Mouse (Mus musculus): ENCODE measurements at regions not wholly inside any gene's neighbourhood (a gene's known extent, or its start where the extent isn't known, plus 50 kb on each side); places are given as distances from the start of the nearest gene placed in this dataset.

DNA sequence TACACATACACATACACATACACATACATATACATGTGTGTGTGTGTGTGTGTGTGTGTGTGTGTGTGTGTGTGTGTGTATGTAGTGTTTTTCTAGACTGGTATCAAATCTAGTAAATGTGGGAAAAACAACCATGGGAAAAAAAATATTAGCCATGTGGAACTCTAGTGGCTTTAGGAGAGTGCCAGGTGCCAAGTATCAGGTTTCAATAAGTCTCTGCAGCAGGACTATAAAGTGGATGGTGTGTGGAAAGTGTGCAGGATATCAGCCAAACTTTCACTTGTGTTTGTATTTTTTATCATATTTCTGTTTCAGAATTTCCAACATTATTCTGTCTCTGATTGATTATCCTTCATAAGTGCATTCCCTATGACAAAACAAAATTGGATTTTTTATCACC lies 653.3 kb upstream of the Fam98a start:
- DNase-seq (ENCODE audit: low spot score in 2 of 2) = no peak

DNA sequence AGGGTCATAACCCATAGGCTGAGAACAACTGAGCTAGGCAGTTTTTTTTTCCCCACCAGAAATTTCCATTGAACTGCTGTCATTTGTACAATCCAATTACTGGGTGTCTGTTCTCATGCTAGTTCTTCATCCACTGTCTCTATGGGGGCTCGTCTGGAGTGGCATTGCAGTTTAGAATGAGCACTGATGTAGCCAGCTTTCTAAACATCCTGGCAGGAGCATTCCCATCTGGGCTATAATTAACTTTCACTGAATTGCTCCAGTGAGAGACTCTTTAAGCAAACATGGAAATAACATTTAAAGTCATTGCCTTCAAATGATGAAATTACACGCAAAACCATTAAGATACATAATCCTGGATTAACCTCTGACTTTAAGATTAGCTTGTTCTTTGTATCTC lies 633.1 kb upstream of the Fam98a start:
- no peak for DNase-seq (ENCODE audit: low spot score in 2 of 2)

DNA sequence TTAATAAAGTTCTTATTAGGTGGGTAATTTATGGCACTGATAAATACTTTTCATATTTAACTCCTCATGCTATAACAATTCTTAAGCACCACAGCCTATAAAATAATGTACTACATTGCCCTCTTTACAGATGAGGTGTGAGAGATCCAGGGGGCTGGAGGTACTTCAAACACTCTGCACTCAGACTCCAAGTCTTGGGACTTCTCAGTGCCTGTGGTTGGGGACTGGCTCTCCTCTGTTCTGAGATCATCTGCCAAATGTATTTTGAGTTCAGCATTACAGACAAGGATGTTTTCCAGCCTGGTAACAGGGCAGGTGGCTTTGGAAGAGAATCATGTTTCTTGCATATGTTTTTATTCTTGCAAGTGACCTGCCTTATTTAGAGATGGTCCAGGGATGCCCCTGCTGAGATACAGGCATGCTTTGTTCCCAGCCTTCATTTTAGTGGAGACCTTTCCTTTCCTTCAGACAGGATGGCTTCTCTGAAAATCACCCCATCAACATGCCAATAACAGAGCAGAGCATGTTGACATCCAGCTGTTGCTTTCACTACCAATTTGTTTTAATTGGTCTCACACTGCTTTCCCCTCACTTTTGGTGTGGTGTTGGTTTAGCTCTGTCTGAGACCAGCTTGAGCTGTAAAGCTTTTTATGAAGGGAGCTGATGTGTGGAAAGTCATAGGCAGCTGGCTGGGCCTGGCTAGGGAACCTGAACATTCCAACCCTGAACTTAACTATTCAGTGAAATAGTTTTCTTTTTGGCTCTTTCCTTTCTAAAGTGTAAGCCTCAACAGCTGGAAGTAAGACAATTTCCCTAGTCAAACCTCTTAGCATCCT lies 585.1 kb upstream of the Fam98a start:
- no peak for DNase-seq (ENCODE audit: low spot score in 2 of 2)

DNA sequence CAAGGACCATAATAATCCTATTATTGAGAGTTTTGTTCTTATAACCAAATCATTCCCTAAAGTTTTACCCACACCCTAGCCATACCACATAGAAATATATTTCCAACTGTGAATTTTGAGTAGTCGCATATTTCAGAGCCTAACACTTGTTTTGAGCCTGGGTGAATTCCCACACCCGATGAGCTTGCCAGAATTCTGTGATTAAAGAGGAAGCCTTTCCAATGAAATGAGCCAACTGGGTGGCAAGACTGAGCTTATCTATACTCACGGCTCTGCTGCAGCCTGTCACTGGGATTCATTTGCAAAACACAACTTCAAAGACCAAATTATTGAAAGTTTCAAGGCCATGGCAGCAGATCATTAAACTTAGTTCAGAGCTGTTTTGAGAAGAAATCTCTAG lies 582.3 kb upstream of the Fam98a start:
- DNase-seq (ENCODE audit: low spot score in 2 of 2) = no peak

DNA sequence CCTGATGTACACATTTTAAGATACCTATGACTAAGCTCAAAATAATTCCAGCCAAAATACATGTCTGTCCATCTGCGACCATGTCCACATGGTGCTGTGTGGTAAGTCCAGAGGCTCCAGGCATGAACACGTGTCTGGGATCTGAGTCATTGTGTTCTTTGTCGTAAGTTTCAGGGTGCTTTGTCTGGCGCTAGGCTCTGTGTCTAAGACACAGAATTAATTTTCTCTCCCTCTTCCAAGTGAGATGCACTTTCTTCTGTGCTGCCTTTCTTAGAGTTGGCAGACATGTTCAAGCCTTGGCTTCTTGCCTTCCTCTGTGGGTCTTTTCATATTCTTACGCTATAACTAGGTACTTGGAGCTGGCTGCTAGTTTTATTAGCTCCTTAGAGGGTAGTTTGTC lies 573.5 kb upstream of the Fam98a start:
- DNase-seq (ENCODE audit: low spot score in 2 of 2) = no peak

DNA sequence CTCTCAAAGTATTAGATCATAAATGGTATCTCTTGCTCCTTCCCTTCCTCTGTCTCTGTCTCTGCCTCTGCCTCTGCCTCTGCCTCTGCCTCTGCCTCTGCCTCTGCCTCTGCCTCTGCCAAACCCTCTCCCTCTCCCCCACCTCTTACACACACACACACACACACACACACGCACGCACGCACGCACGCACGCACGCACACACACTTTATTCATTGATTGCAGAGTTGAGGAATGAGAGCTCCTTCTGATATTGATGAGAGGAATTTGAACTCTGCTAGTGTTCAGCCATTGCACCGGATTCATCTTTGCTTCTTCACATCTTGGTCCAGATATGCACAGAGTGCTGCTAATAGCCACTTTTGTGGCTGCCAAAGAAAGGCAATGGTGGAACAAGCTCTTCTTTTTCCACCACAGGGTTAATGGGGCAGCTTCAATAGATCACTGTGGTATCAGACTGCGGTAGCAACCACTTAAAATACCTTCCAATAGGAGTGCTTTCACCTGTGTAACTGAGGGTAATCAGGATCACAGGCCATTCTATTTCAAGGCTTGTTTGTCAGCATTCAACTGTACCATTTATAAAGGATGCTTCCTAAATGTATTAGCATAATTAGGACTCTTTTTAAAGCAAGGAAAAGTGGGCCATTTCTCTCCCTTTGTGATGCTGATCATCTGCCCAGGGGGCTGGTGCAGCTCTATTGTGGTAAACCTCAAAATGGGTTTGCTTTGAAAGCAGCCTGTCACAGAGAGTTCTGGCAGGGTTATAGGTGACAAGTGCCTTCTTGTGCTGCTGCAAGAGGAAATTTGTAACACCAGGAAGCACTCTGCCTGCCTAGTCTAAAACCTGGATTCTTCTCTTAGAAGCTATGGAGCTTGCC lies 559.8 kb upstream of the Fam98a start:
- DNase-seq (ENCODE audit: low spot score in 2 of 2) = no peak

DNA sequence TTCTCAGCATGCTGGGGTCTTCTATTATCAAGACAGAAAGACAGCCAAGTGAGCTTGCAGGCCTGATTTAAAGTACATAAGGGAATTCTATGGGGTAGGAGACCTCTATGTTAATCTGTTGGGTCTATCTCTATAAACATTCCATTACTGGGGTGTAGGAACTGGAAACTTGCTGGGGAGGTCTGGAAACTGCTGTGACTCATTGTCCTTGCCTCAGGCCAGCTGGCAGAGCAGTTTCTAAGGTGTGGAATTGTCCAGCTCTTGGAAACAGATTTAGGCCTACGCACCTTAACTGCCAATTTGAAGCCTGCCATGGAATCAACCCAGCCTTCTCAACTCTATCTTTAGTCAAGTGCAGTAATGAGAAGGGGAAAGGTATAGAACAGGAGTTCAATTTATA lies 559.1 kb upstream of the Fam98a start:
- no peak for DNase-seq (ENCODE audit: low spot score in 2 of 2)

DNA sequence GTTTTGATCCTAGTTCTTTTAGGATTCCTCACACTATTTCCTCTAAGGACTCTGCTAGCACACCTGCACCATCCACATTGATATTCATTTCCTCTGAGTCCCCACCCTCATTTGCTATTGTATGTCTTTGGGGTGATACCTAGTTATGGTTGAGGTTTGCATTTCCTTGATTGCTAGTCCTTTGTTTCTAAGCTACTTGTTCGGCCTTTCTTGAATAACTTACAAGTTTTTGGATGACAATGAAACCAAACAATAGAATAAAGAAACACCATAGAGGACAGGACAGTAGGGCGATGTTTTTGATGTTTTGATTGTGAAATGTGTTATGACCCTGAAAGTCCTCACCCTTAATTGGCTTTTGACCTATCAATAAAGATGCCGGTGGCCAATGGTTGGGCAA lies 531.8 kb upstream of the Fam98a start:
- DNase-seq (ENCODE audit: low spot score in 2 of 2) = no peak

DNA sequence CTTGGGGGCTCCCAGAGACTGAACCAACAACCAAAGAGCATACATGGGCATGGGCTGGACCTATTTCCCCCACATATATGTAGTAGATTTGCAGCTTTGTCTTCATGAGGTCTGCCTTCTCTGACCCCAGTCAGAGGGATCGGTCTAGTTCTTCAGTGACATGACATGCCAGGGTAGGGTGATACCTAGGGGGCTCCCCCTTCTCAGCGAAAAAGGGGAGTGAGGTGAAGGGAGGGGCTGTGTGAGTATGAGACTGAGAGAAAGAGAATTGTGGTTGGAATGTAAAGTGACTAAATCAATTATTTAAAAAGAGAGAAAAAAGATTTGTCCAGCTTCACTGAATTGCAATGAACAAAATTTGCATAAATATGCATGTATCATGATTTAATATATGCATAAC lies 530.0 kb upstream of the Fam98a start:
- DNase-seq (ENCODE audit: low spot score in 2 of 2) = no peak

DNA sequence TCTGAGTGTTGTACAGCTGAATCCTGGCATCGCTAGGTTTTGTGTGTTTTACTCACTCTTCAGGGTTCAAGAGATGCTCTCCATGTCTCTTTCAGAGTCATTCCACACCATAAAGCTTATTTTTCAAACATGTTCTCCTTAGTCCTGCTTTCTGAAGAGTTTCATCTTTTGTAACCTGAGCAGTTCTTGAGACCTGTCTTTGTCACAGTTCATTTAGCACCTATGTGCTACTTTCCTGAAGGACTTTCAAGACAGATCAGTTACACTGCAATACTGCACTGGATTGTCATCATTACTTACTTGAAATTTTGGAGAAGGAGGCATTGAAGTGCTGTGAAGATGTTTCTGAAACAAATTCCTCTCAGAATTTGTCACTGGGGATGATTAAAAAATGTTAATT lies 494.7 kb upstream of the Fam98a start:
- no peak for DNase-seq (ENCODE audit: low spot score in 2 of 2)

DNA sequence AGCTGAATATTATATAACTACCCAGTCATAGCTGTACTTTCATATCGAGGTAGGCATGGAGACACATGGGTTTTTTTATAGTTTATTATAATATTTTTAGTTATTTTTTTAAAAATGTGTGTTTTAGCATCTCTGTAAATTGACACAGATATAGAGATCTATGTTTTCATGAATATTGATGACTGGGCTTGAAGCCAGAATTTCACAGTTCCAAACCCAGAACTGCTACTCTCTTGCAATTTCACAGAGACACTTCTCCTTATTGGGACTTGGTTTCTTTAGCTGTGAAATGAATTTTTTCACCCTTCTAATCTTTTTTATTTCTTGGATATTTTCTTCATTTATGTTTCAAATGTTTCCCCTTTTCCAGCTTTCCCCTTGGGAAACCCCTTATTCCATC lies 481.0 kb upstream of the Fam98a start:
- no peak for DNase-seq (ENCODE audit: low spot score in 2 of 2)

DNA sequence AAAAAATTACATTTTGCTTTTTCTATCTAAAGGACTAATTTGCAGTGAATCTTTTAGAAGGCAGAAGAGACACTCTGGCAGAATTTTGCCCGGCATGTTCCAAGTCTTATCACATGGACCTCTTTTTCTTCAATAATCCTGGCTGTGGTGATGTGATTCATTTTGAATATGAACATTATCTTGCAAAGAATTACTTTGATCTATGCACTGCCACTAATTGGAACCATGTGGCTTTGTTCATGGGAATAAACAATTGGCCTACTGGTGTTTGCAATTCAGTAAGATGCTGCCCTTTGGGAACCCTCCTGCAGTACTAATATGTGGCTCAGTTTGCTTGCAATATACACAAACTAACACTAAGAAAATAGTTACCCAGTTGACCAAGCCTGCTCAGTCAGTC lies 456.3 kb upstream of the Fam98a start:
- no peak for DNase-seq (ENCODE audit: low spot score in 2 of 2)

DNA sequence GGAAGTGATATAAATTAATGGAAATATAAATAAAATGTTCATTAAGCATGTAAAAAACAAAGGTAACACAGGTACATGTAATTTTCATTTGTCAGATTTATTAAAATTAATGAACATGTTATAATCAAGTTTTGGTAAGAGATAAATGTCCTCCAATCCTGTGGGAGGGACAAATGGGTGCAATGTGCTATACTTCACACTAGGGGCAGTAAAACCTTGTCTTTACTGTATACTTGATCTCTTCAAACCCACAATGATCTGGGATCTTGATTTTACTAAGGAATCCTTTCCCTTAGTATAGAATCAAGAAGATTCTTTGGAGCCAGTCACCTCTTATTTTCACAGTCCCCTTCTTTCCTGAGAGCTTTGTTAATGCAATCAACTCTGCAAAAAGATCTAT lies 451.1 kb upstream of the Fam98a start:
- no peak for DNase-seq (ENCODE audit: low spot score in 2 of 2)

DNA sequence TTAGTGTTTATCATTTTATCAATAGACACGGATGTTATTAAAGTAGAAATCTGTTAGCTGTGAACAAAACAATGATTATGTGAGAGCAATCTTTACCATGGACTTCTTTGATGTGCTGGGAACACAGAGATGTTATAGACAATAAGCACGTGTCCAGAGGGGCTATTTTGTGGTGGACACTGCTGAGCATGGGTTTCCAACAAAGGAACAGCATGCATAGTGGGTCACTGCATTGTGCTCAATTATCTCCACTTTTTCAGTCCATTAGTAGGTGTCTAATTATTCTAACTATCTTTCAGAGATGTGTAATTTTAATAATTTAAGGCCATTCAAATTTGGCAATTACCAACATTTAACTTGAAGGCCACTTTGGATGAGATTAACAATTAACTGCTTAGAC lies 409.6 kb upstream of the Fam98a start:
- DNase-seq (ENCODE audit: low spot score in 2 of 2) = no peak

DNA sequence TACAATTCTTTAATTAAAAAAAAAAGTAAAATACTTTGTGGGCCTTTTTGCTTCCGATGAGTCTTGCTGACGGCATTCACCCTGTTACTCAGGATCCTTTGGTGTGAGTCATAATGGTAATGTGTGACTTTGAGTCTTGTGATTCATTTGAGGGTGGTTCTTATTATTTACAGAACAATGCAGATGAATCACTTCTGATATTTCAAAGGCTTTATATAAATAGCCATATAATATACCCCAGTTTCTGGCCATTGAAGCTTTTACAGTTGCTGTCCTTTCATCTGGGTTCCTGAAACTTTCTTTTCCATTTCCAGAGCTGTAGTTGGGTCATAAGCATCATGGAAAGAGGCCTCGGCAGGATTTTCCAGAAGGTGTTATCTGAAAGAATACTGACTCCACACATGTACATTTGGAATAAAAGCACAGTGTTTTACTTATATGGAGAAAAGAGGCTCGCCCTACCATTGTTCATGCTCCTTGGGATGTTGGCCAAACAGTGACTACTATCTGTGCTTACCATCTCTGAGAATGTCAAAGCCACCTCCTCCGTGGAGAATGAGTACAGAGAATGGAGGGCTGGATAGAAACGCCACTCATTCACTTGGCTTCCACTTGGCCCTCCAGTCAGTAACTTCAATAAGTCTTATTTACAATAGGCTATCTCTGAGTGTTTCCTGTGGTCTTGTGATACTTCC lies 385.1 kb upstream of the Fam98a start:
- DNase-seq (ENCODE audit: low spot score in 2 of 2) = no peak

DNA sequence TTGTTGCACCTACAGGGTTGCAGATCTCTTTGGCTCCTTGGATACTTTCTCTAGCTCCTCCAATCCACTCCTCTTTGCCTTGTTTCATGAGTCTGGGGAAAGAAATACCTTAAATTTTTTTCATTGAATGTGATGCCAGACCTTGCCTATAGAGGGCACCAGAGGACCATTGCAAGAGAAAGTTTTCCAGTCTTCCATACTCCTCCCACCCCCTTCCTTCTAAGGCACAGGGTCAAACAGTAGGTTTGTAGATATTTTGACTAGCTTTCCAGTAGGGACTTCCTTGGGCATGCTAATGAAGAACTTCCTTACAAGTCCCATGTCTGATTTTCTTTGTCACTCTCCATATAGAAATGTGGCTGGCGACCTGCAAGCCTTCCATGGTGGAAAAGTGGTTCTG lies 379.3 kb upstream of the Fam98a start:
- DNase-seq (ENCODE audit: low spot score in 2 of 2) = no peak

DNA sequence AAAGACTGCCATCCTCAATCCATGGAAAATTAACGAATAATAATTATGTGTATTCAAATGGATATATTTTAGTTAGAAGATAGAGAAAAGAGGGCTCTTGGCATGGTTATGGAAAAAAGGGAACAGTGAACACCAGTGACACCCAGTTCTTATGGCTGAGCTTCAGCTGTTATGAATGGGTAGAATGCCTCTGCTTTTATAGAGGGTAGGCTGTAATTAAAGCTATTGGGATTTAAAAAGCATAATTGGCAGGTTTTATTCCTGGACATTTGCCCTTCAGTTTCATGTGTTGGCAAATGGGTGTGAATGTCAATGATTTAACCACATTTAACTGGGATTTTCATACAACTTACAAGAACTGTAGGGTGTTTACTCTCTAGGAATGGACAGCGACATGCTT lies 368.5 kb upstream of the Fam98a start:
- DNase-seq (ENCODE audit: low spot score in 2 of 2) = no peak

DNA sequence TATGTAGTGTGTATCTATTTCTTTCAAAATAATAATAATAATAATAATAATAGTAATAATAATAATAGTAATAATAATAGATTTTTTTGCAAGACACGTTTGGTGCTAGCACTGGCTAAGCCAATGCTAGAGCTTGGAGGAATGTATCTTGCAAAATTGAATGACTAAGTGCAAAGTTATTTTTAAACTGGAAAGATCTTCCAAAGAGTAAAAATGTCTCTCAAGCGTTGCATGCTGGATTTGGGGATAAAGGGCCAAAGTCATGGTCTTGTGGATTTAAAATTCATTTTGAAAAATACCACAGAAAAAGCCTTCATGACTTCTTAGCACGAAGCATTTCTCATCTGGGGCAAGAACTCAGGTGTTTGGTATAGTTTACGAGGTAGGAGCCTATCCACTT lies 365.3 kb upstream of the Fam98a start:
- DNase-seq (ENCODE audit: low spot score in 2 of 2) = no peak

DNA sequence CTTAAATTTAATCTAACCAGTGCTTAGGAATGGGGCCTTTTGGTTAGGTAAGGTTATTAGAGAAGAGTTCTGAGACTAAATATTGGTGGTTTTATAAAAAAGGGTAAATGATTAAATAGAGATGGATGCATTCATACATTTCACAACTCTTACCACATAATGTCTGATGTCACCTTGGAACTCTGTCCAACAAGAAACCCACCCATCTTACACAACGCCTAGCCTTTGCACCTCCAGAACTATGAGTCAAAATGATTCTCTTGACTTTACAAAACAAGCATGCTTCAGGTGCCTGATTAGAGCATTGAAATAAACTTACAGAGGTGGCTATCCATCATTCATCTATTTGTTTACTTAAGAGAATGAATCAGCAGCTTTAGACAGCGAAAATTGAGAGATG lies 364.8 kb upstream of the Fam98a start:
- DNase-seq (ENCODE audit: low spot score in 2 of 2) = no peak

DNA sequence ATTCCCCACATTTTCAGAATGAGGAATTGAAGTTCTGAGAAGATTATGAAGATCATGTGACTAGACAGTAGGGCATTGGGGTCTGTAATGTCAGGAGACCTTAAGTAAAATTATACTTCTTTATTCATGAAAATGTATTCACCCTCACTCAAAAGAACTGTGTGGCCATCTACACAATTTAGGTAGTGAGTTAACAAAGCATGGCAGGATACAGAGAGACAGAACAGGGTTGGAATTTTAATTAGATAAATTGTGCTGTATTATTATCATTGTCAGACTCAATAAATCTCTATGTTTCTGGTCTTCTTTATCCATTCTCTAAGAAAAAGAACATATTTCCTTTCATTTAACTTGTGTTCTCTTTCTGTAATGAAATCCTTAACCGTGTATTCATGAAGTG lies 363.5 kb upstream of the Fam98a start:
- DNase-seq (ENCODE audit: low spot score in 2 of 2) = no peak

DNA sequence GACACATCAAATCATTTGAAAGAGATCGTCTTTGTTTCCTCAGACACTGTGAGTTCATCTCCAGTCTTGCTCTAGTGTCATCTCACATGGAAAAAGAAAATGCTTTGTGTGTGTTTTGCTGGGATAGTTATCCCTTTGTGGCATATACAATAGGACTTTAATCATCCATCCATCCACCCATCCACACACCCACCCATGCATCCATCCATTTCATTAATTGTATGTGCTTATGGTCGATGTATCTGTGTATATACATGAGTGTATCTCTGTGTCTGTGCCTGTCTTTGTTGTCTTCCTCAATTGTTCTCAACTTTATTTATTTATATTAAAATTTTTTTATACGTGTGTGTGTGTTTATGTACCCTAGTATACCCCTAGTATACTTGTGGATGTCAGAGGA lies 355.3 kb upstream of the Fam98a start:
- DNase-seq (ENCODE audit: low spot score in 2 of 2) = no peak

DNA sequence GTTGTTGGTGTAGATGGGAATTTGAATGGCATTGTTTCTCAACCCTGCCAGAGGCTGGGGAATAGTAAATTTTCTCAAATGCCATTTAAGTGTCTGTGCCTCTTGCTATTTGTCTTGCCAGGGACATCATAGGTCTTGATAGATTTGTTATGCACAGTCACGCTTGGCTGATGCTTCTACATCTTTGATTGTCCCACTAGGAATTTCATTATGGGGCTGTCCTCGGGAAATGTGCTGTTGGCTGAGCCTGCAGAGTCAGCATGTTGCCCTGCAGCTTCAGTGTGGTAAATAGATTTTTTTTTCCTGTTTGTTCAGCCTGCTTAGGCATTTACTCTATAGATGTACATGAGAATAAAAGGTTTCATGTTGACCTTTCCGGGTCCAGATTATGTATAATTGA lies 354.9 kb upstream of the Fam98a start:
- no peak for DNase-seq (ENCODE audit: low spot score in 2 of 2)

DNA sequence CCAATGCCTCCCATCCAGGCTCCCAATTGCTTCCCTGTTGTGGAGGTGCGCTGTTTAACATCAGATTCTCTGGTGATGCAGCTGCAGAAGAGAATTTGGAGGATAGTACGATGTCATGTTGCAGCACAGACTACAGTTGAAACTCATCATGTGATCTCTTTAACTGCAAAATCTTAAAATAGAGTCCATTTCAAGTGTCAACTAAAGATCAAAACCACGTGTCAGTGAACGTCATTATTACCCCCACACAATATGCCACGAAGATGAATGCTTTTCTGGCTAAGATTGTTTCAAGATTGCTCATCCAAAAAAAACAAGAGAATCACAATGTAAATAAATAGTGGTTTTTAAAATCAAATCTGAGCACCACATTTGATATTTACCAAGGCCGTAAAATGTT lies 343.7 kb upstream of the Fam98a start:
- no peak for DNase-seq (ENCODE audit: low spot score in 2 of 2)

All from urinary bladder, adult 18-20 months (tissue).